Mouse (Mus musculus) olfactory bulb, adult 2 months (tissue): ENCODE data around the gene Lrrc1.

ENCODE experiments used
- CTCF ChIP-seq: fragments of 200-500 bp; IDR thresholded peaks from 2 replicates; pipeline ENCODE4 v1.5.1; 2012; ENCODE audit warnings: low read depth, mild to moderate bottlenecking, low read length, moderate library complexity; ENCODE audit not compliant: insufficient read depth
- POLR2A ChIP-seq: fragments of 200-500 bp; IDR thresholded peaks from 2 replicates; pipeline ENCODE4 v1.6.1; 2012; ENCODE audit warnings: mild to moderate bottlenecking, low read depth, low read length, moderate library complexity; ENCODE audit not compliant: insufficient read depth

DNA sequence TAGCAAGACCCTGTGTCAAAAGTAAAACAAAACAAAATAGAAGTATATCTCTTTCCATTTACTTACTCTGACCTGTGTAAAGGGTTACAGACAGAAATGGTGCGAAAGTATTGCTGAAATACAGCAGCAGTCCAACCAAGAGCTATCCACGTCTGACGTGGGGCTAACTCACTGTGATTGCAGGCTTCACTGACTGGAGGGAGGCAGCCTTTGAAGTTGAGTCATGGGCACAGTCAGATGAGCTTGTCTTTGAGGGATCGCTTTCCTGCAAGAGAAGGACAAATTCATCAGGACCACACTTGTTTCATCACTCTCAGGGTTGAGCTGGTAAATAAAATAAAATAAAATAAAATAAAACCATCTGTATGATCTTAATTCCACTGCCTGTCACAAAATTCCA lies 160.7 kb downstream of the Lrrc1 start:
- TF ChIP-seq CTCF (no peak), POLR2A (no peak)
